Mouse (Mus musculus) layer of hippocampus, adult 8-10 months (tissue): ENCODE results near the gene Lmbrd2. TPM values are rescaled to one million over a fixed set of nuclear protein-coding genes. Genes with fewer than 3 reads are reported as not detected.
"Not testable (repeated sequence)": the region's sequence is repeated elsewhere in the genome, so short reads cannot be mapped to it uniquely, and the experiment has no call there.

ENCODE experiments used
- DNase-seq, 2 experiments: peaks; one replicate each; pipeline ENCODE4 v3.0.0; 2022; ENCODE audit warnings: low spot score in 2 of 2
- total RNA-seq, 4 experiments: library from RNA; stranded (reverse); gene quantifications; 2 replicates each; pipeline ENCODE4 v1.2.4; 2022

Gene Lmbrd2
- total RNA-seq, 4 experiments from 2014 or later = 55.1 to 68.4 (median 60.5) TPM

GRCm38 (mm10) chr15:9132693-9133443 lies 7.5 kb upstream of the Lmbrd2 start:
- DNase-seq = peak; percentile 57 to 63

GRCm38 (mm10) chr15:9134891-9135507 lies 5.4 kb upstream of the Lmbrd2 start:
- no peak for DNase-seq

- DNase-seq = no peak
Measured at GRCm38 (mm10) chr15:9139447-9139846, 903 bp upstream of the Lmbrd2 start.

- DNase-seq = no peak
Measured at GRCm38 (mm10) chr15:9140684-9141171, 378 bp downstream of the Lmbrd2 start.

- DNase-seq = no peak
Measured at GRCm38 (mm10) chr15:9155325-9155724, 15.0 kb downstream of the Lmbrd2 start, which contains the start of gene Skp2. Gene Skp2, minus strand, starts transcription at chr15:9155425.

GRCm38 (mm10) chr15:9162557-9163070 lies 22.3 kb downstream of the Lmbrd2 start:
- DNase-seq = no peak

- DNase-seq = no peak
Measured at GRCm38 (mm10) chr15:9164125-9164524, 23.8 kb downstream of the Lmbrd2 start.

GRCm38 (mm10) chr15:9177038-9177437 lies 36.7 kb downstream of the Lmbrd2 start:
- no peak for DNase-seq

GRCm38 (mm10) chr15:9183995-9184394 lies 43.6 kb downstream of the Lmbrd2 start:
- DNase-seq = no peak

GRCm38 (mm10) chr15:9189796-9190195 lies 49.4 kb downstream of the Lmbrd2 start:
- DNase-seq = no peak

GRCm38 (mm10) chr15:9192685-9193084 lies 52.3 kb downstream of the Lmbrd2 start:
- not testable (repeated sequence) for DNase-seq

GRCm38 (mm10) chr15:9198421-9198820 lies 58.1 kb downstream of the Lmbrd2 start:
- no peak for DNase-seq

GRCm38 (mm10) chr15:9211891-9212290 lies 71.5 kb downstream of the Lmbrd2 start:
- no peak for DNase-seq

- DNase-seq = not testable (repeated sequence)
Measured at GRCm38 (mm10) chr15:9213026-9213425, 72.7 kb downstream of the Lmbrd2 start.

- DNase-seq = not testable (repeated sequence)
Measured at GRCm38 (mm10) chr15:9213431-9213830, 73.1 kb downstream of the Lmbrd2 start.

GRCm38 (mm10) chr15:9216446-9216845 lies 76.1 kb downstream of the Lmbrd2 start:
- no peak for DNase-seq

GRCm38 (mm10) chr15:9230917-9231316 lies 90.6 kb downstream of the Lmbrd2 start:
- DNase-seq = not testable (repeated sequence)

- no peak for DNase-seq
Measured at GRCm38 (mm10) chr15:9246345-9246744, 106.0 kb downstream of the Lmbrd2 start.
